Mouse (Mus musculus) thymus, adult 2 months (tissue): ENCODE data around the gene Hoxa9. TPM values are rescaled to one million over a fixed set of nuclear protein-coding genes. Genes with fewer than 3 reads are reported as not detected.

Experiments used
- DNase-seq: peaks from one replicate; pipeline ENCODE4 v3.0.0; 2021
- H3K27ac ChIP-seq: fragments of 200-500 bp; 2 replicates; pipeline ENCODE4 v1.5.1; 2012; ENCODE audit warnings: low read length, control low read depth; ENCODE audit not compliant: control insufficient read depth, insufficient read depth
- H3K27me3 ChIP-seq: fragments of 200-500 bp; 2 replicates; pipeline ENCODE4 v1.6.1; 2012; ENCODE audit warnings: mild to moderate bottlenecking, low read length, moderate library complexity, mixed read lengths; ENCODE audit not compliant: control insufficient read depth, insufficient read depth
- H3K36me3 ChIP-seq: fragments of 200-500 bp; 2 replicates; pipeline ENCODE4 v1.6.1; 2012; ENCODE audit warnings: mild to moderate bottlenecking, low read length, moderate library complexity; ENCODE audit not compliant: control insufficient read depth, insufficient read depth
- H3K4me1 ChIP-seq: fragments of 200-500 bp; replicated peaks from 2 replicates; pipeline ENCODE4 v1.6.1; 2012; ENCODE audit warnings: low read length; ENCODE audit not compliant: control insufficient read depth, insufficient read depth
- H3K4me3 ChIP-seq: fragments of 200-500 bp; 2 replicates; pipeline ENCODE4 v1.5.1; 2012; ENCODE audit warnings: mild to moderate bottlenecking, low read length, control low read depth, moderate library complexity; ENCODE audit not compliant: control insufficient read depth, insufficient read depth
- CTCF ChIP-seq: fragments of 200-500 bp; IDR thresholded peaks from 2 replicates; pipeline ENCODE4 v1.5.1; 2012; ENCODE audit warnings: mild to moderate bottlenecking, control low read depth, low read length, moderate library complexity, borderline replicate concordance; ENCODE audit not compliant: control insufficient read depth, poor library complexity, insufficient read depth; ENCODE audit errors: extremely low read depth
- POLR2A ChIP-seq: fragments of 200-500 bp; IDR thresholded peaks from 2 replicates; pipeline ENCODE4 v1.6.1; 2012; ENCODE audit warnings: mild to moderate bottlenecking, low read length, control low read depth, moderate library complexity; ENCODE audit not compliant: control insufficient read depth, poor library complexity, insufficient read depth; ENCODE audit errors: extremely low read depth
- WGBS: fragments of 180-500 bp; shearing (Covaris S2); methylation state at CpG from one replicate; pipeline ENCODE4 v1.1.7; 2018; 5-methylcytosine and 5-hydroxymethylcytosine counted together
- polyA plus RNA-seq: library from polyadenylated mRNA; depleted of rRNA; stranded (reverse); fragments of >200 nt; gene quantifications from 2 replicates; pipeline ENCODE4 v1.2.3, GENCODE M21; 2012

Gene Hoxa9
- polyA plus RNA-seq, 1 experiment, result 0.26 TPM

DNA sequence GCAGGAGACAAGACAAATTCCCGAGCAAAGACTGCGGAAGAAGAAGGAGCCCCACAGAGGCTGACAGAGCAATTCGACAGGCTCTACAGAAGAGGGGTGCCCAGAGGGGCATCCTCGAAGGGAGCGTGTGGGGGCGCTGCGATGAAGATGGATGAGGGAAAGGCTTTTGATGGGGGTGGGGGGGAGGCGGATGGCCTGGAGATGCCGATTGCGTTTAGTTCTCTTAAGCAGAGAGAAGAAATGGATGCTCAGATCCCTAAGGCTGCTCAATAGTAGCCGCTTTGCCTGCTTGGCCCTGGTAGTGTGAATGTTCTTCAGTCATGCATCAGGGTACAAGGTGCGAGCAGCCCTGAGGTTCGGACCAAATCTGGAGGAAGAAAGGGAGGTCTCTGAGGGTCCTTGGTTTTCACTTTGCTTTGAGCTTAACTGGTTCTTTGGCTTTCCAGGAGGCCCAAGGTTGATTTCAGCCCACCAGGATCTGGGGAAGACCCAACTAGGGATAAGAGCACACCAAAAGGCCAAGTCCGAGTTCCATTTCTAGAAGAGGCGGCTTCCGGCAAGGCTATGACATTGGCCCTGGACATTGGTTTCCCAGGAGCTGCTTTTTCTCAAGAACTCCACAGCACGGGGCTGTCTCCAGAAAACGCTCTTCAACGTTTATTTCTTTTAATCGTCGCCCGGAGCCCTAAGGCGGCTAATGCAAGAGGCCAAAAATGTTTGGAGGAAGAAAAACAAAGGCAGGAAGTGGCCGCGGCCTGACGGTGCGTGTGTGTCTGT lies 17.9 kb upstream of the Hoxa9 start:
- Histone ChIP-seq H3K27ac (no peak overlapping the region), H3K27me3 (peaks cover 66% of the 10 kb centered on the region), H3K36me3 (no peaks in the 10 kb centered on the region), H3K4me1 (peaks cover 16% of the 10 kb centered on the region), H3K4me3 (no peak overlapping the region)
- TF ChIP-seq POLR2A (no peak), CTCF (no peak)
- 8% methylated on average over 27 of the region's 27 CpGs for WGBS
- no peak for DNase-seq

- Histone ChIP-seq H3K27ac (no peak overlapping the region), H3K4me3 (no peak overlapping the region), H3K27me3 (peaks cover 68% of the 10 kb centered on the region), H3K4me1 (peaks cover 16% of the 10 kb centered on the region), H3K36me3 (no peaks in the 10 kb centered on the region)
- no peak for DNase-seq
- 7% methylated on average over 23 of the region's 23 CpGs for WGBS
- no peak for TF ChIP-seq CTCF
- no peak for TF ChIP-seq POLR2A
Observed at GRCm38 (mm10) chr6:52247766-52248637, 17.1 kb upstream of the Hoxa9 start.

DNA sequence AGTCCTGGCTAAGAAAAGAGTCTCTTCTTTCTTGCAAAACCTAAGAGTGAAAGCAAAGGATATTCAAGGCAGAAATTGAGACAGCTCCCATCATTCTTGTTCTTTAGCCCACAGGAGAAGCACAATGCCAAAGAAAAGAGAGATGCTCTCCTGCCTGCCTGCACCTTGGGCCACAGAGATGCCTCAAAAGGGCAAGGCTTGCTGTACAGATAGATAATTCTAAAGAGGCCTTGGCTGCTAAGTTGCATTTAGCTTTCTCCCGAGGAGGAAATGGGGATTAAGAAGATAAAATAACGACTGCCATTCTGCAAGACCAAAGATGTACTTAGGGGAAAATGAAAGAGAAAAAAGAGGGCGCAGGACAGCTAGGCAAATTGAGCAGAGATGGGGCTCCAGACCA lies 16.0 kb upstream of the Hoxa9 start:
- Histone ChIP-seq H3K4me1 (peaks cover 16% of the 10 kb centered on the region), H3K27ac (no peak overlapping the region), H3K36me3 (no peaks in the 10 kb centered on the region), H3K27me3 (peaks cover 61% of the 10 kb centered on the region), H3K4me3 (no peak overlapping the region)
- TF ChIP-seq POLR2A, result no peak
- TF ChIP-seq CTCF, result no peak
- WGBS, result 8% methylated on average over 3 of the region's 3 CpGs
- DNase-seq, result no peak

- Histone ChIP-seq H3K4me3 (no peak overlapping the region), H3K27me3 (peaks cover 62% of the 10 kb centered on the region), H3K27ac (no peak overlapping the region), H3K4me1 (peaks cover 16% of the 10 kb centered on the region), H3K36me3 (no peaks in the 10 kb centered on the region)
- TF ChIP-seq CTCF, result no peak
- no peak for TF ChIP-seq POLR2A
- DNase-seq, result no peak
- WGBS, result under 1% methylated on average over 26 of the region's 26 CpGs
Observed at GRCm38 (mm10) chr6:52246403-52246803, 15.5 kb upstream of the Hoxa9 start.

- TF ChIP-seq CTCF (no peak), POLR2A (no peak)
- H3K4me1 ChIP-seq, result peaks cover 16% of the 10 kb centered on the region
- H3K4me3 ChIP-seq, result no peak within 1 kb of the TSS
- DNase-seq, result no peak
- H3K27me3 ChIP-seq, result peaks cover 68% of the 10 kb centered on the region
- WGBS, result 4% methylated on average over 20 of the region's 20 CpGs
- H3K27ac ChIP-seq, result no peak within 1 kb of the TSS
- no peaks in the 10 kb centered on the region for H3K36me3 ChIP-seq
Observed at GRCm38 (mm10) chr6:52245757-52246142, 14.9 kb upstream of the Hoxa9 start, which contains the start of gene Hoxa11. TSS of gene Hoxa11 (minus strand) at chr6:52245810.

- 3% methylated on average over 71 of the region's 71 CpGs for WGBS
- peaks cover 72% of the 10 kb centered on the region for H3K27me3 ChIP-seq
- H3K27ac ChIP-seq, result no peak overlapping the region
- DNase-seq, result no peak
- no peak overlapping the region for H3K4me3 ChIP-seq
- H3K36me3 ChIP-seq, result no peaks in the 10 kb centered on the region
- peaks cover 16% of the 10 kb centered on the region for H3K4me1 ChIP-seq
- TF ChIP-seq POLR2A (no peak), CTCF (no peak)
Observed at GRCm38 (mm10) chr6:52245040-52245756, 14.3 kb upstream of the Hoxa9 start.
